Mouse (Mus musculus): ENCODE measurements at regions not wholly inside any gene's neighbourhood (a gene's known extent, or its start where the extent isn't known, plus 50 kb on each side); places are given as distances from the start of the nearest gene placed in this dataset.

DNA sequence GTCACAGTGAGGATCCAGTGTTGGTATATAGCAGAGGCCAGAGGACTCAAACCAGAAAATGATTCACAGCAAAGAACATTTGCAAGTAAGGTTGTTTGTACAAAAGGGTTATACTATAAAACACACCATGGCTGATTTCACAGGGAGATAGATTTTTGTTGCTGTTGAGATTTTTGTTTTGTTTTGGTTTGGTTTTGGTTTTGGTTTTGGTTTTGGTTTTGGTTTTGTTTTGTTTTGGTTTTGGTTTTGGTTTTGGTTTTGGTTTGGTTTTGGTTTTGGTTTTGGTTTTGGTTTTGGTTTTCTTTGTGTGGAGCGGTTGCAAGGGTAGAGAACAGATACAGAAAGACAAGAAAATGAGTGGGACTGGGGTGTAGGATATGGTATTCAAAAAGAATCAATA, 301.1 kb upstream of the Rack1 start:
- no peak for TF ChIP-seq CTCF (IDR thresholded peaks at IDR 0.05; ENCODE audit: low read depth)
- no peak for TF ChIP-seq EP300 (optimal IDR thresholded peaks at IDR 0.05)

Measured in stomach, postnatal 0 days (tissue).